Comparison of ENCODE assay signal across 8 mouse cellular contexts in genomic region chr11:16751457-16751982, GRCm38 (mm10). TPM values are rescaled to one million over a fixed set of nuclear protein-coding genes. Genes with fewer than 3 reads are reported as not detected.
DNase-seq lines count a peak whose midpoint lies in the region; ATAC-seq and TF ChIP-seq lines count a peak whose summit lies in the region.

No protein-coding gene starts in this region.

- TF ChIP-seq CTCF in kidney, adult 2 months (conservative IDR thresholded peaks at IDR 0.05; ENCODE audit: insufficient read depth, insufficient read length, low read depth, low read length) = no peak

- H3K36me3 ChIP-seq in kidney, adult 2 months (ENCODE audit: control insufficient read depth, insufficient read depth, low read length) = no peaks in the 10 kb centered on the region
- no peaks in the 10 kb centered on the region for H3K36me3 ChIP-seq in forebrain, embryonic 10.5 days (replicated peaks)
- no peaks in the 10 kb centered on the region for H3K36me3 ChIP-seq in limb, embryonic 14.5 days (ENCODE audit: control insufficient read depth, insufficient read depth, low read length)
- H3K36me3 ChIP-seq in midbrain, embryonic 16.5 days (ENCODE audit: control insufficient read depth, insufficient read depth, low read length) = no peaks in the 10 kb centered on the region

- H3K9me3 ChIP-seq in forebrain, embryonic 10.5 days = no peaks in the 10 kb centered on the region
- no peaks in the 10 kb centered on the region for H3K9me3 ChIP-seq in limb, embryonic 14.5 days (ENCODE audit: control insufficient read depth, low read length)
- H3K9me3 ChIP-seq in midbrain, embryonic 16.5 days (replicated peaks; ENCODE audit: control insufficient read depth, low read length, poor library complexity, severe bottlenecking) = no peaks in the 10 kb centered on the region

- H3K27me3 ChIP-seq in kidney, adult 2 months (replicated peaks; ENCODE audit: control insufficient read depth, insufficient read depth, low read length) = no peaks in the 10 kb centered on the region
- peaks cover 54% of the 10 kb centered on the region for H3K27me3 ChIP-seq in forebrain, embryonic 10.5 days (ENCODE audit: poor library complexity, severe bottlenecking)
- peaks cover 13% of the 10 kb centered on the region; the same call in 1 of the 2 replicates for H3K27me3 ChIP-seq in limb, embryonic 14.5 days (ENCODE audit: control insufficient read depth, insufficient read depth, low read length)
- peaks cover 29% of the 10 kb centered on the region for H3K27me3 ChIP-seq in midbrain, embryonic 16.5 days (ENCODE audit: control insufficient read depth, insufficient read depth, low read depth, low read length)

- peak overlapping the region; percentile 84 for H3K4me2 ChIP-seq in limb, embryonic 14.5 days (replicated peaks; ENCODE audit: low read depth, low read length, severe bottlenecking)
- peak overlapping the region; percentile 97 for H3K4me2 ChIP-seq in midbrain, embryonic 16.5 days (ENCODE audit: low read length)

- no peak for ATAC-seq in limb, embryonic 14.5 days (ENCODE audit: low FRiP score, low read depth)
- ATAC-seq in midbrain, embryonic 16.5 days = 0 out of 2 replicates have a peak, but pooled peaks have one; percentile 4
- no peak for ATAC-seq in megakaryocyte, adult 5-6 weeks (ENCODE audit: poor library complexity, severe bottlenecking)

- peak overlapping the region; percentile 68; the same call in 1 of the 2 replicates for H3K4me3 ChIP-seq in kidney, adult 2 months (ENCODE audit: insufficient read depth, low read depth, low read length)
- H3K4me3 ChIP-seq in forebrain, embryonic 10.5 days = peak overlapping the region; percentile 65
- H3K4me3 ChIP-seq in limb, embryonic 14.5 days (replicated peaks; ENCODE audit: low read length) = peak overlapping the region; percentile 79
- H3K4me3 ChIP-seq in midbrain, embryonic 16.5 days (ENCODE audit: low read depth, low read length) = peak overlapping the region; percentile 51

- 27% methylated on average over 7 of the region's 7 CpGs for WGBS in kidney, adult 2 months
- 30% methylated on average over 7 of the region's 7 CpGs for WGBS in forebrain, embryonic 10.5 days
- 32% methylated on average over 7 of the region's 7 CpGs for WGBS in limb, embryonic 14.5 days
- WGBS in midbrain, embryonic 16.5 days = 38% methylated on average over 7 of the region's 7 CpGs

- peak; percentile 29 for DNase-seq in kidney, adult 2 months
- DNase-seq in kidney, adult 18-20 months = no peak
- DNase-seq in forebrain, embryonic 10.5 days (ENCODE audit: extremely low spot score, low spot score) = no peak
- DNase-seq in limb, embryonic 14.5 days (ENCODE audit: low spot score) = no peak
- no peak for DNase-seq in B cell, adult 2 months
- no peak for DNase-seq in adrenal gland, adult 18-20 months (ENCODE audit: low spot score in 2 of 2)

- TF ChIP-seq POLR2A in kidney, adult 2 months (IDR thresholded peaks at IDR 0.05; ENCODE audit: low read depth, low read length) = no peak
- TF ChIP-seq POLR2A in limb, embryonic 14.5 days (IDR thresholded peaks at IDR 0.05; ENCODE audit: borderline replicate concordance, extremely low read depth, insufficient read depth, insufficient read length) = no peak

- peak overlapping the region; percentile 70 for H3K9ac ChIP-seq in limb, embryonic 14.5 days (ENCODE audit: low read depth, low read length, severe bottlenecking)
- no peak overlapping the region for H3K9ac ChIP-seq in midbrain, embryonic 16.5 days (ENCODE audit: low read depth, low read length)

- peak overlapping the region; percentile 24; the same call in 1 of the 2 replicates for H3K27ac ChIP-seq in kidney, adult 2 months (ENCODE audit: insufficient read depth, low read depth, low read length)
- 0 out of 2 replicates have a peak overlapping the region, but pooled peaks have one; percentile 68 for H3K27ac ChIP-seq in forebrain, embryonic 10.5 days
- no peak overlapping the region for H3K27ac ChIP-seq in limb, embryonic 14.5 days (replicated peaks; ENCODE audit: low read depth, low read length)
- no peak overlapping the region for H3K27ac ChIP-seq in midbrain, embryonic 16.5 days (ENCODE audit: low read length)

- peaks cover 4% of the 10 kb centered on the region; the same call in 1 of the 2 replicates for H3K4me1 ChIP-seq in kidney, adult 2 months (ENCODE audit: control insufficient read depth, insufficient read depth, low read length)
- H3K4me1 ChIP-seq in forebrain, embryonic 10.5 days = peaks cover 20% of the 10 kb centered on the region
- peaks cover 2% of the 10 kb centered on the region; the same call in 1 of the 2 replicates for H3K4me1 ChIP-seq in limb, embryonic 14.5 days (ENCODE audit: control insufficient read depth, insufficient read depth, low read length)
- H3K4me1 ChIP-seq in midbrain, embryonic 16.5 days (ENCODE audit: control insufficient read depth, insufficient read depth, low read length) = peaks cover 7% of the 10 kb centered on the region; the same call in 1 of the 2 replicates

RNA-seq across cellular contexts. Expression of gene Egfr, which starts 0.5 kb away (rescaled TPM):
- 19.9 and 41.0 TPM in 2 replicates for polyA plus RNA-seq in kidney, adult 2 months (2012; rRNA removed)
- 2.2 and 2.6 TPM in 2 replicates for polyA plus RNA-seq in forebrain, embryonic 10.5 days (2016; fragmentation: Nextera tagmentation; extraction: Ambion mirVana)
- polyA plus RNA-seq in limb, embryonic 14.5 days (2012; rRNA removed) = 19.8 and 33.3 TPM in 2 replicates
- polyA plus RNA-seq in limb, embryonic 14.5 days (2014; fragmentation: Nextera tagmentation; extraction: Ambion mirVana) = 32.2 and 35.8 TPM in 2 replicates
- polyA plus RNA-seq in midbrain, embryonic 16.5 days (2015; fragmentation: Nextera tagmentation; extraction: Ambion mirVana) = 4.0 and 8.3 TPM in 2 replicates
- 0.39 and 0.94 TPM in 2 replicates for total RNA-seq in megakaryocyte, adult 5-6 weeks (2015)
- total RNA-seq in megakaryocyte, adult 5-6 weeks (2017) = 0.11 and 0.37 TPM in 2 replicates
- total RNA-seq in adrenal gland, adult 18-20 months (2021) = 10 to 100 TPM; 10.4 to 11.8 TPM

Comparison
In these comparisons a context has a peak if more than half of its experiments do, and no peak if none do; other contexts are left out.
1. H3K27ac ChIP-seq: peak in kidney, adult 2 months (single experiment) and forebrain, embryonic 10.5 days (single experiment); none in limb, embryonic 14.5 days (single experiment) and midbrain, embryonic 16.5 days (single experiment).
2. Peak in every context shown above with its lines, with median percentiles within 50 percentile points of each other: H3K4me3 ChIP-seq.